Mouse (Mus musculus): ENCODE measurements at regions not wholly inside any gene's neighbourhood (a gene's known extent, or its start where the extent isn't known, plus 50 kb on each side); places are given as distances from the start of the nearest gene placed in this dataset.

DNA sequence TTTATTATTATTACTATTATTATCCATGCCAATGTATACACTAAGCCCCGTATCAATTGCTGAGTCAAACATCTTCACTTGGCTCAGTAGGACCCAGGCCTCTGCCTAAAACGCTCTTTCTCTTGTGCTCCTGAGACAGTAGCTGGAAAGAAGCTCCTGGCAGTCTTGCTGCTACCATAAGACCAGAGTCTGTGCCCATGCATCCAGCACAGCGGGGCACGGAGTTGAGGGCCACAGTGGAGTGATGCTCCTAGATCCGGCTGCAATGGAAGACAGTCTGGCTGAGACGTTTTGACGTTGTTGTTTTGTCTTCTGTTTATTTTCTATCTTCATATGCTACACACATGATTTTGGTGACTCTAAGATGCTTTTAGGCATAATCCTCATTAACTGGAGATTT is 129.1 kb upstream of the Peli2 start:
- DNase-seq (ENCODE audit: low spot score), result no peak

DNA sequence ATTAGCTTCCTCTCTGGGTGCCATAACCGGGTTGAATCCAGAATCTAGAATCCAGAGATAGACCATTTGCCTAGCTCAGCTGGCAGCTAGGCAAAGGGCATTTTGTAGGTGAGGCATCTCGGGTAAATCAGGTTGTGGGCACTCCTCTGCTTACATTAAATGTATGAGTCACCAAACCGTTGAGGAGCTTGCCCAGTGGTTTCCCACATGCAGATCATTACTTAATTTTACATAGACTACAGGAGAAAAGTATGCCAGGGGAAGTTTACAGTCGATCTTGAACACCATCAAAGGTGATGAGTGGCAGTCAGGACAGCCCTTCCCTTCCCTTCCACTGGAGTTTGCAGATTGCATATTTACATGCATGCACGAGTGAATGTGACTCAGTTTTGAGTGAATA is 128.5 kb upstream of the Peli2 start:
- DNase-seq (ENCODE audit: low spot score), result no peak

DNA sequence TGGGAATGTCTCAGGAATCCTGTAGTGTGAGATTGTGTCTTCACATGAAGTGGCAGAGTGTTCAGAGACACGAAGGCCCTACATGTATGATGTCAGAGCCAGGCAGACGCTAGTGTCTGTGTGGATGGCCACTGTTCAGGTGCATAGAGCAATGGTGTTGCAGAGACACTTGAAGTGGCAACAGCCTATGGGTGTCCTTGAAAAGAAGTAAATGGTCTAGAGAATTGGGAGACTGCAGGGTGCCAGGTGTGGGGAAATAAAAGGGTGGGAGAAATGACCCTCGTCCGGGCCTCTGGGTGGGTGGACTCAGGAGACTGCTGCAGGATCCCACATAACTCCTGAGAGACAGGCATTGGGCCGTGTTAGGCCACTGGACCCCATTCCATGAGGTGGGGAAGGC is 127.8 kb upstream of the Peli2 start:
- no peak for DNase-seq (ENCODE audit: low spot score)

DNA sequence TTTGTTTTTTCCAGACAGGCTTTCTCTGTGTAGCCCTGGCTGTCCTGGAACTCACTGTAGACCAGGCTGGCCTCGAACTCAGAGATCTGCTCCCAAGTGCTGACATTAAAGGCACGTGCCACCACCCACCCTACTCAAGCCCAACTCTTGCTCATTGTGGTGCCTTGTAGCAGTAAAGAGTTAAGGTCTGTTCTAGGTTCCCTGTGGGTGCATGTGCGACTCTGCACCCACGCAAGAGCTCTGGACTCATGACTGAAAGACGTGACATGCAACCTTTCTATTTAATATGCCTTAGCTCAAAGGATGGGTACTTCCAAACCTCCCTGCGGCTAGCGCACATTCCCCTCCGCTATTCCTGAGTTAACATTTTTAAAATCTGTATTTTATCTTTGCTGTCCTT is 121.7 kb upstream of the Peli2 start:
- no peak for DNase-seq (ENCODE audit: low spot score)

DNA sequence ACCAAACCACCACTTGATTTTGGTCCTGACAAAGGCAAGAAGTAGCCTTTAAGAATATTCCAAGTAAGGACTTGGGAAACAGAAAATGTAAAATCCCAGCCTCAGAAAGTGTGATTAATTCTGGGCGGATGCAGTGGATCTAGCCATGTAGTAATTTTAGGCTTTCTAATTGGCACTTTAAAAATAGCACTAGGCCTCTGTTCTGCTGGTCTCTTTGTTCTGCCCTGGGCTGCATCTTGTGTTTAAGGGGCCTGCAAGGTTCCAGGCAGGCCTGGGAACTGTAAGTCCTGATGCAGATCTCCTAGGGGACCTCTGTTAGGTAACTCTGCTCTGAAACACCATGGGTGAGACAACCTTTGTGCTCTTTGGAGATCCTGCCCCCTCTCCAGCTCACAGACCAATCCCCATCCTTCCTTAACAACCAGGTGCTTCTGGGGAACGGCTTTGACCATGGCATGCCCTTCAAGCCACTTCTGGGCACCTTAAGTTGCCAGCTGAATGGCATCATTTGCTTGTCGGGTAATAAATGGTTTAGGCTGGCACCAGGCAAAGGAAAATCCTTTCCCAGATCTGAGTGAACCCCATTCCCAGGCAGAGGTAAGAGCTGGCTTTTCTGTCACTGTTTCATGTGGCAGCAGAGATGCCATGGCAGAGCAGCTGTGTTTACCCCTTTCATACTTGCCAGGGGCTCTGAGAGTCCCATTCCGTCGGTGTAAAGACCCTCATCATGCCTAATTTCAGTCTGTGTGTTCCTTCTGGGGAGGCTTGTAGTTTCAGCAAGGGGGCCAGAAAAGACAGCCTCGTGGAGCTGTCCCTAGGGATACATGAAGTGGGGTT is 115.3 kb upstream of the Peli2 start:
- DNase-seq (ENCODE audit: low spot score), result no peak

DNA sequence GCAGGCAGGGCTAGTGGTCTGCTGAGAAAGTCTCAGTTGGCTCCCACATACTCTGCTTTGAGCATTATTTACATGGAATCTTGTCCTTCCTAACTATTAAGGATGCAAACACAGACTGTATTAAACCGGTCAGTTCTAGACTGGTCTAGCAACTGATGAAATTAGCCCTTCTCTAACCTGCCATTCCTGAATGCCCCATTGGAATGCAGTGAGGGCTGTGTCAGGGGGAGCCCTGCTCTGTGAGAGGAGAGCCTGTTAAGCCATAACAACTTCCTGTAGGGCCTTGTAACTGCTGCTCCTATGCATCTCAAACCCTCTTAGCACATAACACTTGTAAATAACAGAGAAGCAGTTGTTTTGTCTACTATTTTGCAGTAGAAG is 114.7 kb upstream of the Peli2 start:
- no peak for DNase-seq (ENCODE audit: low spot score)

- no peak for DNase-seq (ENCODE audit: low spot score)
Measured at GRCm38 (mm10) chr14:48012361-48013215, 108.0 kb upstream of the Peli2 start.

- DNase-seq (ENCODE audit: low spot score), result no peak
Measured at GRCm38 (mm10) chr14:48013431-48013830, 107.2 kb upstream of the Peli2 start.

GRCm38 (mm10) chr14:48014776-48015175 is 105.8 kb upstream of the Peli2 start:
- no peak for DNase-seq (ENCODE audit: low spot score)

GRCm38 (mm10) chr14:48017971-48018370 is 102.7 kb upstream of the Peli2 start:
- no peak for DNase-seq (ENCODE audit: low spot score)

- DNase-seq (ENCODE audit: low spot score), result no peak
Measured at GRCm38 (mm10) chr14:48019331-48019730, 101.3 kb upstream of the Peli2 start.

GRCm38 (mm10) chr14:48022271-48022670 is 98.4 kb upstream of the Peli2 start:
- DNase-seq (ENCODE audit: low spot score), result no peak

DNA sequence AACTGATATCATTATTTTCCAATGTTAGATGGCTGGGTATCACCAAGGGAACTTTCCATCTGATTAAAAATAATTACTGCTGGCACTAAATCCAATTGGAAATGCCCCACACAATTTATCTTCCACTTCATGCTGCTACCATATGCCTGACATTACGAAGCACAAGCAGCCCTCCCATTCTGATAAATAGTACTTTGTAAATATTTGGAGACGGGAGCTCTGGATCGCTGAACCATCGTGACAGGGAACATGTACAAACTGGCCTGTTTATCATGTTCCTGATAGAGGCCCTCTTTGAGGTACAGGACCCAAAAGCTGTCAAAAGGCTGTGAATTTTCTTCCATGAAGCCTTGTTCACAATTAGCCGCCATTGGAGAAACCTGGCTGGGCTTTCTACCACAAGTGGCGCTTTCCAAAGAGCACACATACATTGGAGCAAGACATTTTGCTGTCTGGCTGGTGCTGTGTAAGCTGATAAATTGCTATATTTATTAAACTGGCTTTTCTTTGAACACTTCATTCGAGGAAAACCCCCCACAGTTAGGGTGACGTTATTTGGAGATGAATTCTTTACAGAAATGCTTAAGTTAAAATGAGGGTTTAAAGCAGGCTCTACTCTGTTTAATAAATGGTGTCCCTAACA is 96.5 kb upstream of the Peli2 start:
- DNase-seq (ENCODE audit: low spot score), result no peak

- DNase-seq (ENCODE audit: low spot score), result no peak
Measured at GRCm38 (mm10) chr14:48039286-48039790, 81.3 kb upstream of the Peli2 start.

GRCm38 (mm10) chr14:48046094-48046493 is 74.5 kb upstream of the Peli2 start:
- no peak for DNase-seq (ENCODE audit: low spot score)

GRCm38 (mm10) chr14:48046831-48047230 is 73.8 kb upstream of the Peli2 start:
- no peak for DNase-seq (ENCODE audit: low spot score)

DNA sequence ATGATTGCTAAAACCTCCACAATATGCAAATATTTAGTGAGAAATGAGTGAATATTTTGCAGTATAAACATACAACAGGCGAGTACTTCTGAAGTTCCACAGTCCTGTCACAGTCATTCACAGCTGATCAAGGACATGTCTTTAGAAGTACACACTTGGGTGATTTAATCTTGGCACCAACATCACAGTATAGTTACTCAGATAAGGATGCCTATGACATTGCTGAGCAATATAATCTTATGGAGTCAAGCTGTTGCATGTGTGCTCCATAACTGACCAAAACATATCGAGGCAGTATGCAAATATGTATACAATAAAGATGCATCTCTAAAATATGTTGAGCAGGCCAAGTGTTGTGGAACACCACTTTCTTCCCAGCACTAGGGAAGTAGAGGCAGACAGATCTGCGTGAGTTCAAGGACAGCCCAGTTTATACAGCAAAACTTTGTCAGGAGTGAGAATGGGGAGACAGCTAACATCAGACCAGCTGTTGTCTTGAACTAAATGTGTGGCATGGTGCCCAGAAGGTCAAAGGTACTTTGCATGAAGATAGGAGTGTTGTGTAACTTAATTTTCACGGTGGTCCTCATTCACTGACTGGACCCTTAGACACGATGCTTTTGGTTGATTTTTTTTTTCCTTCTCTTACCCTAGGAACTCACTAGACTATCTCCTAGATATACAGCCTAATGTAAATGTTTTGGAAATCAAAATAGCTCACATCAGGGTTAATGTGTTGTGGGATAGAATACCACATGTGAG is 70.7 kb upstream of the Peli2 start:
- DNase-seq (ENCODE audit: low spot score), result no peak

GRCm38 (mm10) chr14:48050460-48050760 is 70.2 kb upstream of the Peli2 start:
- no peak for DNase-seq (ENCODE audit: low spot score)

DNA sequence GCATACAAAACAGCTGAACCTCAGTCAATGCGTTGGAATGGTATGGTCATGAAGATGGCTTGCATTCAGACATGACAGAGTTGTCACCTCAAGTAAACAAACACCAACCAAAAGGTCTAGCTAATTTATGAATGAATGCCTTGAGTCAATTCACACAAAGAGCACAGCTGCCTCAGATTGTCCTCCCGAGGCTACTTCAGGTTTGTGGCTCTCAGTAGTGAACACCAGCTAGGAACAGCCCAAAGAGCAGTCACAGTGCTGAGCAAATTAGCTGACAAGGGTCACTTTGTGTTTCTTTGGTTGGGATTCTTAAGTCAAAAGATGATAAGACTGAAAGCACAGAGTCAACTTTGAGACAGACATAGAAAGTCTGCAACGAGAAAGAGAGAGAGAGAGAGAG is 68.7 kb upstream of the Peli2 start:
- DNase-seq (ENCODE audit: low spot score), result no peak

DNA sequence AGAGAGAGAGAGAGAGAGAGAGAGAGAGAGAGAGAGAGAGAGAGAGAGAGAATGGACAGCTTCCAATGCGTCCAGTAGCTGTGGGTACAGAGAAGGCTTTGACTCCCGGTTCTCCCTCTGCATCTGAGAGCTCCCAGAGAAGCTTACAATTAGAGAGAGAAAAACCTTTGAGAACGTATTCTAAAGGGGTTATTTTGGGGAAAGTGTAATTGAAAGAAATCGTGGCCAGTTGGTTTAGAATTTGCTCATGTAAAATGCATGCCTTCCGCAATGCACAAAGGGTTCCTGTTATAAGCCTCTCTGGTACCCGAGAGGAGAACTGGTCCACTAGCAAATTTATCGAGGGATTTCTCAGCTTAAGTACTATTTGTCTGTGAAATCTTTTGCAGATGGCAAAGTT is 68.2 kb upstream of the Peli2 start:
- DNase-seq (ENCODE audit: low spot score), result no peak

DNA sequence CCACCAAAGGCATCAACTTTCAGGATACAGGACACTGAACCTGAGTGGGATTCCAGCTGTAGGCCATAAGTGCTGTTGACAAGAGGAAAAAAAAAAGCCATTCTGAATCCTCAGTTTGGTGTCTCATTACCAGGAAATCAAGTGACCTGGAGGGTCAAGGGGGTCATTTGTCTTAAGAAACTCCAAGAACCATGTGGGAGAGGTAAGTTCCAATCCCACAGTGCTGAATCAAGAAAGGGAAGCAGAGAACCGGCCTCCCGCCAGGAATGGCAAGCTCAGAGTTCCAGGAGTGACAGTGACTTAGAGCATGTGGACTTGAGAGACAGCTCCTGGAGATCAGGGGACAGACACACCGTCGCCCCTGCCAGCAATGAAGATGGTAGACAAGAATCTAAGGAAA is 67.5 kb upstream of the Peli2 start:
- DNase-seq (ENCODE audit: low spot score), result no peak

DNA sequence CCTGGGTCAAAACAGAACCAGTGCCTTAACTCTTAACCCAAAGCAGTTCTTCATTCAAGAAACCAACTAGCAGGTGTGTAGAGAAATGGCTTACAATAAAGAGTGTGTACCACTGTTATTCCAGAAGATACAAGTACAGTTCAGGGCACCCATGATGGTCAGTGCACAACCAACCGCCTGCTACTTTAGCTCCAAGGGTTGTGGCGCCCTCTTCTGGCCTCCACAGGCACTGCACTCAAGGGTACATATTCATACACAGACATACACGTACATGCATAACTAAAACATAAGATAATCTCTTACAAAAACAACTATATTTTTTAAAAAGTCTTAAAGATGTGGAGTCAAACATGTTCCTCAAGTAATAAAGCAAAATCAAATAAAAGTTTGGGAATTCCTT is 65.9 kb upstream of the Peli2 start:
- DNase-seq (ENCODE audit: low spot score), result no peak
